Mouse (Mus musculus) testis, postnatal 10 days (tissue): Measurements from ENCODE around the gene Pced1b.
A peak's percentile ranks its signal among the peaks of the same experiment; 100 is the strongest.
"Not testable (repeated sequence)": the region's sequence is repeated elsewhere in the genome, so short reads cannot be mapped to it uniquely, and the experiment has no call there.

Experiments used
- DNase-seq: peaks from one replicate; pipeline ENCODE4 v3.0.0; 2021; ENCODE audit warnings: low spot score

Pced1b gene

GRCm38 (mm10) chr15:97372611-97373131 lies 125.8 kb downstream of the Pced1b start:
- DNase-seq: no peak

GRCm38 (mm10) chr15:97373203-97374084 lies 126.5 kb downstream of the Pced1b start:
- DNase-seq: no peak

GRCm38 (mm10) chr15:97374085-97374844 lies 127.4 kb downstream of the Pced1b start:
- DNase-seq: no peak

- DNase-seq: no peak
Measured at GRCm38 (mm10) chr15:97374845-97375720, 128.2 kb downstream of the Pced1b start.

GRCm38 (mm10) chr15:97376081-97376742 lies 129.3 kb downstream of the Pced1b start:
- peak; percentile 46 for DNase-seq

GRCm38 (mm10) chr15:97376792-97377222 lies 129.9 kb downstream of the Pced1b start:
- peak; percentile 68 for DNase-seq

- DNase-seq: no peak
Measured at GRCm38 (mm10) chr15:97378061-97378460, 131.2 kb downstream of the Pced1b start.

- no peak for DNase-seq
Measured at GRCm38 (mm10) chr15:97379489-97380304, 132.8 kb downstream of the Pced1b start.

- no peak for DNase-seq
Measured at GRCm38 (mm10) chr15:97382567-97382966, 135.7 kb downstream of the Pced1b start.

- no peak for DNase-seq
Measured at GRCm38 (mm10) chr15:97383523-97384141, 136.7 kb downstream of the Pced1b start.

- DNase-seq: no peak
Measured at GRCm38 (mm10) chr15:97384170-97385018, 137.5 kb downstream of the Pced1b start.

- not testable (repeated sequence) for DNase-seq
Measured at GRCm38 (mm10) chr15:97385174-97385573, 138.3 kb downstream of the Pced1b start.

GRCm38 (mm10) chr15:97387793-97388192 lies 140.9 kb downstream of the Pced1b start:
- DNase-seq: no peak

- no peak for DNase-seq
Measured at GRCm38 (mm10) chr15:97389577-97389976, 142.7 kb downstream of the Pced1b start.

GRCm38 (mm10) chr15:97390778-97391177 lies 143.9 kb downstream of the Pced1b start:
- DNase-seq: no peak

GRCm38 (mm10) chr15:97391436-97391835 lies 144.5 kb downstream of the Pced1b start:
- DNase-seq: no peak

GRCm38 (mm10) chr15:97394561-97394960 lies 147.7 kb downstream of the Pced1b start:
- peak; percentile 60 for DNase-seq

GRCm38 (mm10) chr15:97396586-97397299 lies 149.8 kb downstream of the Pced1b start:
- DNase-seq: no peak
